Mouse (Mus musculus): ENCODE results near the gene Zfp281. TPM values are rescaled to one million over a fixed set of nuclear protein-coding genes. Genes with fewer than 3 reads are reported as not detected.

The Zfp281 gene
- polyA plus RNA-seq, 1 experiment = 2.6 TPM

DNA sequence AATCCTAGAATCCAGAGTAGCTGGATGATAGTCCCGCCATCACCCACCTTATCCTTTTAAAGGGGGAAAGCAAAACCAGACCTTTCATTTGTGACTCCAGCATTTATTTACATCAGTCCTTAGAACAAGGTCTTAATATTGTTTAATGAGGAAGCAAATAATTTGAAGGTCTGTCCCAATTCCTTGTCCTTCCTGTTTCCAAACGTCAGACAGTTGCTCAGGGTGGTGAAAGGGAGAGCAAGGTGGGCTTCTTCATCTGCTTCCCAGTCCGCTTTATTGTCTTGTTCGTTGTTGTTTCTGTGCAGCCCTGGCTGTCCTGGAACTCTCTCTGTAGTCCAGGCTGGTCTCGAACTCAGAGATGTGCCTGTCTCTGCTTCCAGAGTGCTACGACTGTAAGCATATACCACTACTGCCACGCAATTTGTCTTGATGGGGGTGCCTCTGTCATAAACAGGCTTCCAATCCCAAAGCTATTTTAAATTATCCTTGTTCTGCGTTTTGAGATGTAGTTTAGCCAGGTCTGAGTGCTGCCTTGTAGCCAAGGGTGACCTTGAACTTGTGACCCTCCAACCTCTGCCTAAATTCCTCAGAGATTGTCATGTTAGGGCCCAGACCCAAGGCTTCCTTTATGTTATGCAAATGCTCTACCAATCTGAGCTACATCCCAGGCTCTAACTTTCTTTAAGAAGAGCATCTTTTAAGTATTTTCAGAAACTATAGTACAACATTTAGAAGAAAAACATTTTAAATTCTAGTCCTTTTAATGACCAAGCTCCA is 21.3 kb downstream of the Zfp281 start:
- no peak overlapping the region for H3K4me3 ChIP-seq (replicated peaks)
- no peaks in the 10 kb centered on the region for H3K9me3 ChIP-seq
- peaks cover 4% of the 10 kb centered on the region; the same call in 1 of the 2 replicates for H3K4me1 ChIP-seq
- TF ChIP-seq FLI1 (IDR thresholded peaks at IDR 0.05; ENCODE audit: low read length) (no peak), GATA1 (IDR thresholded peaks at IDR 0.05; ENCODE audit: borderline replicate concordance, low read length) (no peak)
- H3K36me3 ChIP-seq (replicated peaks; ENCODE audit: low read length) = no peaks in the 10 kb centered on the region
- no peaks in the 10 kb centered on the region for H3K27me3 ChIP-seq (replicated peaks)

DNA sequence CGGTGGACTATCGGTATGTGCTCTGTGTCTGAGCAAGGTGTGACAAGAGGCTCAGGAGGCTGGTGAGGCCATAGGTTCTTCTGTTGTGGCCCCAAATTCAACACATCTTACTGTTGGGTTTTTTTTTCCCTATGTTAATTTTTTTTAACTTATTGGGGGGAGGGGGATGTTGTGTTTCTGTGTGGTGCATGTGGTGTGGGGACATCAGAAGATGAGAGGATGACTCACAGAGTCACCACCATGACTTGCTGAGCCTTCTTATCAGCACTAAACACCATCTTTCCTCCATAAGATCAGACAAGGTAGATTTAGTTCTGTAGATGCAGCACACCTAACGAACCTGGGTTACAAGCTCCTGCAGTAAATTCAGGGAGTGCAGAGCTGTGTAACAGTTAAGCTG is 27.4 kb downstream of the Zfp281 start:
- Histone ChIP-seq H3K9me3 (no peaks in the 10 kb centered on the region), H3K4me3 (replicated peaks) (no peak overlapping the region), H3K4me1 (peaks cover 3% of the 10 kb centered on the region; the same call in 1 of the 2 replicates), H3K27me3 (replicated peaks) (no peaks in the 10 kb centered on the region), H3K36me3 (replicated peaks; ENCODE audit: low read length) (no peaks in the 10 kb centered on the region)
- TF ChIP-seq FLI1 (IDR thresholded peaks at IDR 0.05; ENCODE audit: low read length) (no peak), GATA1 (IDR thresholded peaks at IDR 0.05; ENCODE audit: borderline replicate concordance, low read length) (no peak)

- no peak overlapping the region for H3K4me3 ChIP-seq (replicated peaks)
- H3K27me3 ChIP-seq (replicated peaks) = no peaks in the 10 kb centered on the region
- H3K9me3 ChIP-seq = no peaks in the 10 kb centered on the region
- TF ChIP-seq FLI1 (IDR thresholded peaks at IDR 0.05; ENCODE audit: low read length) (no peak), GATA1 (IDR thresholded peaks at IDR 0.05; ENCODE audit: borderline replicate concordance, low read length) (no peak)
- no peaks in the 10 kb centered on the region for H3K36me3 ChIP-seq (replicated peaks; ENCODE audit: low read length)
- peaks cover 3% of the 10 kb centered on the region; the same call in 1 of the 2 replicates for H3K4me1 ChIP-seq
These were observed 28.8 kb downstream of the Zfp281 start for GRCm38 (mm10) chr1:136653526-136653925.

DNA sequence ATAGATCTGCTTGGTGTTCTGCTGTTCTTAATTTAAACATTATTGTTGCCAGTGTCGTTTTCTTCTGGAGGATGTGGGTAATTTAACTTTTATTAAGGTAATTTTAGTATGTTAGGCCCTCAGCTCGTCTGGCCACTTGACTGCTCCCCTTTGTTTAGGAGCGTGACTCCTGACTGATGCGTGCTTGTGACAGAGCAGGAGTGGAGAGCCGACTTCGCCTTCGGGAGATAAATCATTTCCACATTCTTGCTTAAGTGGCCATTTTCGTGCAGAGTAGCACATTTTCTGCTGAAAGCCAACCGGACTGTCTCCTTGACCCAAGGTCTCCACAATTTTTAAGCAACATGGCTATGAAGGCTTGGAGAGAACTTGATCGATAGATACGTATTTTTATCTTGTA is 29.7 kb downstream of the Zfp281 start:
- no peaks in the 10 kb centered on the region for H3K36me3 ChIP-seq (replicated peaks; ENCODE audit: low read length)
- H3K4me1 ChIP-seq = peaks cover 3% of the 10 kb centered on the region; the same call in 1 of the 2 replicates
- no peaks in the 10 kb centered on the region for H3K9me3 ChIP-seq
- H3K27me3 ChIP-seq (replicated peaks) = peaks cover 2% of the 10 kb centered on the region
- no peak for TF ChIP-seq GATA1 (IDR thresholded peaks at IDR 0.05; ENCODE audit: borderline replicate concordance, low read length)
- TF ChIP-seq FLI1 (IDR thresholded peaks at IDR 0.05; ENCODE audit: low read length) = no peak
- H3K4me3 ChIP-seq (replicated peaks) = no peak overlapping the region

- H3K36me3 ChIP-seq (replicated peaks; ENCODE audit: low read length) = no peaks in the 10 kb centered on the region
- no peaks in the 10 kb centered on the region for H3K9me3 ChIP-seq
- H3K27me3 ChIP-seq (replicated peaks) = peaks cover 5% of the 10 kb centered on the region
- no peak overlapping the region for H3K4me3 ChIP-seq (replicated peaks)
- H3K4me1 ChIP-seq = peaks cover 3% of the 10 kb centered on the region; the same call in 1 of the 2 replicates
- no peak for TF ChIP-seq GATA1 (IDR thresholded peaks at IDR 0.05; ENCODE audit: borderline replicate concordance, low read length)
These were observed 31.9 kb downstream of the Zfp281 start for GRCm38 (mm10) chr1:136656619-136657018.

GRCm38 (mm10) chr1:136658456-136659227 is 33.9 kb downstream of the Zfp281 start:
- H3K4me1 ChIP-seq = no peaks in the 10 kb centered on the region
- H3K4me3 ChIP-seq (replicated peaks) = no peak overlapping the region
- no peaks in the 10 kb centered on the region for H3K36me3 ChIP-seq (replicated peaks; ENCODE audit: low read length)
- H3K9me3 ChIP-seq = no peaks in the 10 kb centered on the region
- no peak for TF ChIP-seq GATA1 (IDR thresholded peaks at IDR 0.05; ENCODE audit: borderline replicate concordance, low read length)
- no peak for TF ChIP-seq FLI1 (IDR thresholded peaks at IDR 0.05; ENCODE audit: low read length)
- H3K27me3 ChIP-seq (replicated peaks) = peaks cover 5% of the 10 kb centered on the region

- Histone ChIP-seq H3K27me3 (replicated peaks) (peaks cover 5% of the 10 kb centered on the region), H3K4me1 (no peaks in the 10 kb centered on the region), H3K9me3 (no peaks in the 10 kb centered on the region), H3K4me3 (replicated peaks) (no peak overlapping the region), H3K36me3 (replicated peaks; ENCODE audit: low read length) (no peaks in the 10 kb centered on the region)
- TF ChIP-seq FLI1 (IDR thresholded peaks at IDR 0.05; ENCODE audit: low read length) (no peak), GATA1 (IDR thresholded peaks at IDR 0.05; ENCODE audit: borderline replicate concordance, low read length) (no peak)
These were observed 34.6 kb downstream of the Zfp281 start for GRCm38 (mm10) chr1:136659337-136659736.

GRCm38 (mm10) chr1:136659917-136660316 is 35.2 kb downstream of the Zfp281 start:
- Histone ChIP-seq H3K9me3 (no peaks in the 10 kb centered on the region), H3K4me1 (no peaks in the 10 kb centered on the region), H3K36me3 (replicated peaks; ENCODE audit: low read length) (no peaks in the 10 kb centered on the region), H3K27me3 (replicated peaks) (peaks cover 5% of the 10 kb centered on the region), H3K4me3 (replicated peaks) (no peak overlapping the region)
- TF ChIP-seq FLI1 (IDR thresholded peaks at IDR 0.05; ENCODE audit: low read length) = no peak
- no peak for TF ChIP-seq GATA1 (IDR thresholded peaks at IDR 0.05; ENCODE audit: borderline replicate concordance, low read length)

- H3K9me3 ChIP-seq = no peaks in the 10 kb centered on the region
- H3K4me1 ChIP-seq = no peaks in the 10 kb centered on the region
- H3K4me3 ChIP-seq (replicated peaks) = no peak overlapping the region
- TF ChIP-seq FLI1 (IDR thresholded peaks at IDR 0.05; ENCODE audit: low read length) (no peak), GATA1 (IDR thresholded peaks at IDR 0.05; ENCODE audit: borderline replicate concordance, low read length) (no peak)
- H3K27me3 ChIP-seq (replicated peaks) = peaks cover 8% of the 10 kb centered on the region
- H3K36me3 ChIP-seq (replicated peaks; ENCODE audit: low read length) = no peaks in the 10 kb centered on the region
These were observed 36.8 kb downstream of the Zfp281 start for GRCm38 (mm10) chr1:136661511-136661910.

Measured in megakaryocyte, embryonic 14.5 days (primary cell).